ENCODE assay signal across 9 mouse cellular contexts in the genomic region with DNA sequence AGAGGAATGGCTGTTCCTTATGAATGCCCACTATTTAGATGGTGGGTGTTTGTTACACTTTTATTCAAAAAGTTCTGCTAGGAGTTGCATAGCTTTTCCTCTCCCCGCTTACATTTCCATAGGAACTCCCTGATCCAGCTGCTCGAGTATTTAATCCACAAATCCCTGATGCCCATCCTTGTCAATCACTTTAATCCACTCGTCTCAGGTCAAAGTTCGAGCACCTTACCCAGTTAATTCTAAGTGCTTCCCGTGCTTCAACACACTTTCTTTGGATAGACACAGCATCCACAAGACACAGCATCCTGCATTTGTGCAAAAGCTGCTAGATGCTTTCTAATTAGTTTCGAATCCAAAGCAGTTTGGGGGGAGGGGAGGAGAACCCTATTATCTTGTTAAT. TPM values are rescaled to one million over a fixed set of nuclear protein-coding genes. Genes with fewer than 3 reads are reported as not detected.
DNase-seq lines count a peak whose midpoint lies in the region; ATAC-seq and TF ChIP-seq lines count a peak whose summit lies in the region.
"Had no signal": no experiment of that assay in that cellular context is flagged by ENCODE, and none has a peak within 500 bp of the region (broad histone marks: within the 10 kb centered on the region; RNA-seq: fewer than 3 reads in every experiment).

No protein-coding gene starts in this region.

- DNase-seq in forebrain, embryonic 11.5 days (ENCODE audit: low spot score) = no peak
- DNase-seq in liver, adult 2 months (ENCODE audit: extremely low read depth, low read depth, low spot score) = peak; percentile 50
- DNase-seq in liver = no peak
- no peak for DNase-seq in limb, embryonic 10.5 days (ENCODE audit: low spot score)
- peak; percentile 44 for DNase-seq in retina, embryonic 14.5 days (ENCODE audit: low spot score)
- no peak for DNase-seq in left cerebral cortex, adult 2 months (ENCODE audit: extremely low spot score in 1 of 2, low spot score in 2 of 2)
- no peak for DNase-seq in cerebellum, postnatal 4 days (ENCODE audit: low spot score in 2 of 2)
- DNase-seq: cerebellum, postnatal 14 days had no signal

- H3K36me3 ChIP-seq in forebrain, embryonic 11.5 days (ENCODE audit: control insufficient read depth, insufficient read depth, low read length) = no peaks in the 10 kb centered on the region
- no peaks in the 10 kb centered on the region for H3K36me3 ChIP-seq in forebrain, embryonic 16.5 days (ENCODE audit: control insufficient read depth, insufficient read depth)
- peaks cover 3% of the 10 kb centered on the region; the same call in 1 of the 2 replicates for H3K36me3 ChIP-seq in liver, adult 2 months (ENCODE audit: control insufficient read depth, insufficient read depth, low read length)
- H3K36me3 ChIP-seq in limb, embryonic 10.5 days = 0 out of 2 replicates have a peak, but pooled peaks cover 3% of the 10 kb centered on the region

- no peak overlapping the region for H3K27ac ChIP-seq in forebrain, embryonic 11.5 days (ENCODE audit: low read depth, low read length)
- no peak overlapping the region for H3K27ac ChIP-seq in forebrain, embryonic 16.5 days (ENCODE audit: low read length)
- peak overlapping the region; percentile 71; the same call in 1 of the 2 replicates for H3K27ac ChIP-seq in liver, adult 2 months (replicated peaks; ENCODE audit: insufficient read depth, low read depth, low read length)
- no peak overlapping the region for H3K27ac ChIP-seq in limb, embryonic 10.5 days
- no peak overlapping the region for H3K27ac ChIP-seq in left cerebral cortex, adult 2 months

- H3K4me2 ChIP-seq in forebrain, embryonic 11.5 days (ENCODE audit: low read depth, low read length, severe bottlenecking) = peak overlapping the region; percentile 72; the same call in 1 of the 2 replicates
- H3K4me2 ChIP-seq in forebrain, embryonic 16.5 days (ENCODE audit: low read length) = no peak overlapping the region

- H3K9ac ChIP-seq in forebrain, embryonic 11.5 days (ENCODE audit: low read length) = no peak overlapping the region
- no peak overlapping the region for H3K9ac ChIP-seq in forebrain, embryonic 16.5 days (replicated peaks; ENCODE audit: low read depth, low read length)
- 0 out of 2 replicates have a peak overlapping the region, but pooled peaks have one; percentile 39 for H3K9ac ChIP-seq in liver, adult 2 months (ENCODE audit: low read depth, low read length)

- ATAC-seq in forebrain, embryonic 11.5 days (replicated peaks; ENCODE audit: low FRiP score) = no peak
- ATAC-seq in forebrain, embryonic 16.5 days = no peak

- no peak for TF ChIP-seq POLR2A in liver, adult 2 months (IDR thresholded peaks at IDR 0.05; ENCODE audit: extremely low read depth, insufficient read depth, low read length)

- no peaks in the 10 kb centered on the region for H3K9me3 ChIP-seq in forebrain, embryonic 11.5 days (ENCODE audit: control insufficient read depth, low read length)
- H3K9me3 ChIP-seq in forebrain, embryonic 16.5 days (ENCODE audit: control insufficient read depth, low read length) = no peaks in the 10 kb centered on the region
- H3K9me3 ChIP-seq in limb, embryonic 10.5 days (replicated peaks) = no peaks in the 10 kb centered on the region

- intact Hi-C loops in left cerebral cortex, adult 2 months (cut with DNase I) = no loop called here

- peaks cover 31% of the 10 kb centered on the region for H3K79me2 ChIP-seq in liver, adult 2 months (ENCODE audit: control insufficient read depth, insufficient read depth, low read length)

- no peak for TF ChIP-seq CTCF in liver, adult 2 months (IDR thresholded peaks at IDR 0.05; ENCODE audit: low read depth, low read length)
- no peak for TF ChIP-seq CTCF in left cerebral cortex, adult 2 months (IDR thresholded peaks at IDR 0.05)

- 13% methylated on average over 6 of the region's 6 CpGs for WGBS in forebrain, embryonic 11.5 days
- 16% methylated on average over 6 of the region's 6 CpGs for whole genome bisulfite sequencing in forebrain, embryonic 16.5 days
- 27% methylated on average over 6 of the region's 6 CpGs for WGBS in liver, adult 2 months
- WGBS in limb, embryonic 10.5 days = 73% methylated on average over 6 of the region's 6 CpGs

- H3K4me3 ChIP-seq in forebrain, embryonic 11.5 days (ENCODE audit: low read depth, low read length) = no peak overlapping the region; the same call in 1 of the 2 replicates
- H3K4me3 ChIP-seq in forebrain, embryonic 16.5 days (replicated peaks; ENCODE audit: low read length) = no peak overlapping the region
- peak overlapping the region; percentile 88 for H3K4me3 ChIP-seq in liver, adult 2 months (ENCODE audit: insufficient read depth, low read depth, low read length)
- peak overlapping the region; percentile 80; the same call in 1 of the 2 replicates for H3K4me3 ChIP-seq in limb, embryonic 10.5 days
- H3K4me3 ChIP-seq in left cerebral cortex, adult 2 months = no peak overlapping the region

- no peaks in the 10 kb centered on the region for H3K27me3 ChIP-seq in forebrain, embryonic 11.5 days (ENCODE audit: control insufficient read depth, insufficient read depth, low read length)
- no peaks in the 10 kb centered on the region for H3K27me3 ChIP-seq in forebrain, embryonic 16.5 days (replicated peaks; ENCODE audit: control insufficient read depth, insufficient read depth, low read length)
- H3K27me3 ChIP-seq in liver, adult 2 months (ENCODE audit: control insufficient read depth, insufficient read depth, low read length) = no peaks in the 10 kb centered on the region
- no peaks in the 10 kb centered on the region for H3K27me3 ChIP-seq in limb, embryonic 10.5 days (ENCODE audit: low read depth, poor library complexity, severe bottlenecking)

- no peaks in the 10 kb centered on the region; the same call in 1 of the 2 replicates for H3K4me1 ChIP-seq in forebrain, embryonic 11.5 days (replicated peaks; ENCODE audit: control insufficient read depth, insufficient read depth, low read length)
- H3K4me1 ChIP-seq in forebrain, embryonic 16.5 days (replicated peaks; ENCODE audit: control insufficient read depth, insufficient read depth, low read length) = peaks cover 7% of the 10 kb centered on the region
- peaks cover 33% of the 10 kb centered on the region for H3K4me1 ChIP-seq in liver, adult 2 months (ENCODE audit: control insufficient read depth, insufficient read depth, low read length)
- peaks cover 35% of the 10 kb centered on the region for H3K4me1 ChIP-seq in limb, embryonic 10.5 days

RNA-seq across cellular contexts. Expression of gene Hadh, which starts 1.5 kb away (rescaled TPM):
- 74.1 and 75.7 TPM in 2 replicates for polyA plus RNA-seq in forebrain, embryonic 11.5 days (2014; fragmentation: Nextera tagmentation; extraction: Ambion mirVana)
- polyA plus RNA-seq in forebrain, embryonic 16.5 days (2015; fragmentation: Nextera tagmentation; extraction: Ambion mirVana) = 20.1 and 21.6 TPM in 2 replicates
- 282 and 302 TPM in 2 replicates for total RNA-seq in liver, adult 2 months (2014; rRNA removed)
- polyA plus RNA-seq in liver, adult 2 months (2012; rRNA removed) = 366 and 410 TPM in 2 replicates
- polyA plus RNA-seq in limb, embryonic 10.5 days (2016; fragmentation: Nextera tagmentation; extraction: Ambion mirVana) = 80.6 and 86.0 TPM in 2 replicates
- total RNA-seq in left cerebral cortex, adult 2 months (2021) = 10 to 100 TPM; 17.8 to 19.8 TPM

RNA-seq across cellular contexts. Expression of gene Cyp2u1, which starts 32.6 kb away (rescaled TPM):
- polyA plus RNA-seq in forebrain, embryonic 11.5 days (2014; fragmentation: Nextera tagmentation; extraction: Ambion mirVana) = 1.5 and 3.1 TPM in 2 replicates
- 7.0 TPM in 2 replicates for polyA plus RNA-seq in forebrain, embryonic 16.5 days (2015; fragmentation: Nextera tagmentation; extraction: Ambion mirVana)
- 6.0 and 17.4 TPM in 2 replicates for total RNA-seq in liver, adult 2 months (2014; rRNA removed)
- polyA plus RNA-seq in liver, adult 2 months (2012; rRNA removed) = 10.4 and 21.0 TPM in 2 replicates
- 0.72 and 1.1 TPM in 2 replicates for polyA plus RNA-seq in limb, embryonic 10.5 days (2016; fragmentation: Nextera tagmentation; extraction: Ambion mirVana)
- 10 to 100 TPM; 16.0 to 17.3 TPM for total RNA-seq in left cerebral cortex, adult 2 months (2021)

Comparison
In these comparisons a context has a peak if more than half of its experiments do, and no peak if none do; other contexts are left out.
1. DNase-seq: peak in liver, adult 2 months (single experiment) and retina, embryonic 14.5 days (single experiment); none in forebrain, embryonic 11.5 days (single experiment), liver (single experiment), limb, embryonic 10.5 days (single experiment), left cerebral cortex, adult 2 months (0 of 2) and cerebellum, postnatal 4 days (0 of 2).
2. H3K4me3 ChIP-seq: peak in liver, adult 2 months (single experiment) and limb, embryonic 10.5 days (single experiment); none in forebrain, embryonic 11.5 days (single experiment), forebrain, embryonic 16.5 days (single experiment) and left cerebral cortex, adult 2 months (single experiment).